Mouse (Mus musculus) layer of hippocampus, adult 9-11 months (tissue): ENCODE data around the gene Ppp2r2c.
"Not testable (repeated sequence)": the region's sequence is repeated elsewhere in the genome, so short reads cannot be mapped to it uniquely, and the experiment has no call there.

ENCODE experiments used
- DNase-seq: peaks from one replicate; pipeline ENCODE4 v3.0.0; 2022

Gene Ppp2r2c

GRCm38 (mm10) chr5:36935486-36936473, 67.5 kb downstream of the Ppp2r2c start:
- peak; percentile 79 for DNase-seq

DNA sequence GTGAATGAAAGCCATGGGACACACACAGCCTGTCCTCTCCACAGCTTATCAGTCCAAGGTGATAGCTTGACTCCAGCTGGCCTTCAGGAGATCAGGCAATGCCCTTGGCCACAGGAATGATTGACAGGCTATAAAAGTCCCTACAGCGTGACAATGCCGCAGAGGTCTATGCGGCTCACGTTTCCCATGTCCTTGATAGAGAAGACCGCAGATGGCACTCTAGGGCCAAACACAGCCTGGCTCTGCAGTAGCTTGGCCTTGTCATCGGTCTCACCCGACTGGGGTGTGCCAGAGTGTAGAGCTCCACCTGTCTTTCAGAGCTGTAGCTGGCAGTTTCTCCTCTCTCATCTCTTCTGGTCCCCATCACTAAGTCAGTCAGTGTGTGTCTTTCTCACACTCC, 68.2 kb downstream of the Ppp2r2c start:
- DNase-seq = no peak

DNA sequence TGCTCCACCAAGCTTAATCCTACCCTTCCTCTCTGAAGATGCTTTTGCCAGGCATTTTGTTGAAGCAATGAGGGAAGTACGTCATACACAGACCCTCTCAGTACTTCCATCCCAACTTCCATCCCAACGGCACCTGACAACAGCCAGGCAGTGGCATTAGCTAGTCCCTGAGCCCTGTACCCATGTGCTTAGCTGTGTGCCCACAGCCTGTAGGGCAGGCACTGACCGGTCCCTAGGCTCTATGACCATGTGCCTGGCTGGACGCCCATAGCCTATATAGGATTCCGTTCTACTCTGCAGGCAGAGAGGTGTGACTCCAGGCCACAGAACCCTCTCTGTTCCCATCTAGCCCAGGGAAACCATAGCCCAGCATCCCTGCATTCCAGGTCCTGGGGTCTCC, 69.7 kb downstream of the Ppp2r2c start:
- no peak for DNase-seq

DNA sequence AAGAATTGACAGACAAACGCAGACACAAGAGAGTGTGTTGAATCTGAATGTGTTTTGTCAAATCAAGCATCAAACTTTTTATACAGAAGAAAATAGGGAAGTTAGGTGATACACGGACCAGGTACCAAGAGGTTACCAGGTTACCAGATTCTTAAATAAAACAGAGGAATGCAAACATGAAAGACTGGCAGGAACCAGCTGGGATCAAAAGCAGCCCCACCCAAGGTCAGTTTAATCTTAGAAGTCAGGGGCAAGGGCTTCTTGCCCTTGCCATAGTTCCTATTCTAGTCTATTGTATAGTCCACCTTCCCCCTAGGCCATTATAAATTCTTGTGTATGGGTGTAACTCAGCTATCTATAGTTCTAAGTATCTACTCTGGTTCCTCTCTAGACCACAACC, 70.7 kb downstream of the Ppp2r2c start:
- DNase-seq = not testable (repeated sequence)

- DNase-seq = no peak
Observed at GRCm38 (mm10) chr5:36942446-36942845, 74.1 kb downstream of the Ppp2r2c start.

- DNase-seq = no peak
Observed at GRCm38 (mm10) chr5:36944552-36944951, 76.2 kb downstream of the Ppp2r2c start.

- DNase-seq = peak; percentile 73
Observed at GRCm38 (mm10) chr5:36945102-36945701, 76.9 kb downstream of the Ppp2r2c start.

GRCm38 (mm10) chr5:36945713-36946112, 77.4 kb downstream of the Ppp2r2c start:
- no peak for DNase-seq

DNA sequence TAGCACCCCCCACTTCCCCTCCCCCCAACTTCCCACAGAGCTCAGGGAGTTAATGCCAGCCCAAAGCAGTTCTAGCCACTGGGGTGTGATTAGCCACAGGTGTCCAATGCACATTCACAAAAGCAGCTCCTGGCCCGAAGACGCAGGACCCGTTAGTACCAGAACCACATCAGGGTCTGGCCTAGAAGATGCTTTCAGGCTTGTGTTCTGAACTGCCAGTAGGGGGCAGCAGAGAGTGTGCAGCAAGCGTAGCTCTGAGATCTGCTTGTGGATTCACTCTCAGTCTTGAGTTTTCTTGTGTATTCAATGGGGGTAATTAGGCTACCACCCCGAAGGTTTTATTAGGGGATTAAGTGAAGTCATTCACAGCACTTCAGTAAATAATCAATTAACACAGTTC, 78.1 kb downstream of the Ppp2r2c start:
- DNase-seq = peak; percentile 61

DNA sequence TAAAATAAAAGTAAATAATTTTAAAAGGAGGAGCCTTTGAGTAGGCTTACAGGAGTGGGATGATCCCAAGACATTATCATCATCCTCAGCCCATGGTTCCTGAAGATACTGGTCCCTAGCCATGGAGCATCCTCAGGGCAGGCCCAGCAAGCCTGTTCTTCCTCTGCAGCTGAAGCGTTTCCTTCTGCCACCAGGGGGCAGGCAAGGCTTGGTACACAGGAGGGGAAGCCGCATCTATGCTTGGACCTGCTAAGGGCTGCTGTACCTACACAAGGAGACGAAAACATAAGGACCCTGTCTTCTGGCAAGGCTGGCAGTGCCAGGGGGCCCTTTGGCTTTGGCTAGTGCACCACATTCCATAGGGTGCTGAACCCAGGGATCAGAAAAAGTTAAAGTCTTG, 80.5 kb downstream of the Ppp2r2c start:
- peak; percentile 71 for DNase-seq

DNA sequence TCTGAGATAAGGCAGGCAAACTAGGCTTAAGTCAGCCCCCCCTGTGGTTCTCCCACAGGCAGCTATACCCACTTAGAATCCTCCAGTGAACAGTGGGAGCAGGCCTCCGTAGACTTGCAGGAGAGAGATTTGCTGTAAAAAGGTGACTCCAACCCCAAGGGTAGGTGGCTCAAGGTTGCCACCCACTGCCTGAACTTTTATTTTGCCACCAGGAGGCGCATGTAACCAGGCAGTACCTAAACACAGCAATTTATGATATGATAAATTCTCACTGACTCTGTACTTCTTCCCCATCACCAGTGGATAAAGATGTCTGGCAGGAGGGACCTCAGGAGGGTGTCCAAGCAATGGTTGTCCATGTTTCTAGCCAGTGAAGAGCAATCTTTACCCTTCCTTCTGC, 82.6 kb downstream of the Ppp2r2c start:
- DNase-seq = no peak

DNA sequence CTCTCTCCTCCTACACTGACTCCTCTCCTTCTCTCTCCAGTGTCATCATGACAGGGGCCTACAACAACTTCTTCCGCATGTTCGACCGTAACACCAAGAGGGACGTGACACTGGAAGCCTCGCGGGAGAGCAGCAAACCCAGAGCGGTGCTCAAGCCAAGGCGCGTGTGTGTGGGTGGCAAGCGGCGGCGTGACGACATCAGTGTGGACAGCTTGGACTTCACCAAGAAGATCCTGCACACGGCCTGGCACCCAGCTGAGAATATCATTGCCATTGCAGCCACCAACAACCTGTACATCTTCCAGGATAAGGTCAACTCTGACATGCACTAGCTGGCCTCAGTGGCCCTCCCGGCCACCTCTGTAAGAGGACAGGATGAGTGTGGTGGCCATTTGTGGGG, 84.0 kb downstream of the Ppp2r2c start:
- no peak for DNase-seq

DNA sequence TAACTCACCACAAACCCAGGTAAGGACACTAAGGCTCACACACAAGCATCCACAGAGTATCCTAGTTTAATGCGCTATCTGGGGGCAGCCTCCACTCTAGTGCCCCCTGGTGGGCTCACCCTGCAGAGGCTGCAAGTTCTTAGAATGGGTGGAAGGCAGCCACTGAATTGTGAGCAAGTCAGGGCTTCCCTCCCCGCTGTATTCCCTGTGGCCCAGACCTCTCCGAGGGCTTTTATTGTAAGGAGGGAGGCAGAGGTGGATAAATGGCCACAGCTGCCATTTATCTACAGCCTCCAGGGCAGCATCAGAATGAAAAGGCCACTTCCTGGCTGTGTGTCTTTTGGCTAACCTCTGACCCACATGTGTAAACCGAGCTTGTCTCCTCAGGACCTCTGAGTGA, 87.1 kb downstream of the Ppp2r2c start:
- no peak for DNase-seq

DNA sequence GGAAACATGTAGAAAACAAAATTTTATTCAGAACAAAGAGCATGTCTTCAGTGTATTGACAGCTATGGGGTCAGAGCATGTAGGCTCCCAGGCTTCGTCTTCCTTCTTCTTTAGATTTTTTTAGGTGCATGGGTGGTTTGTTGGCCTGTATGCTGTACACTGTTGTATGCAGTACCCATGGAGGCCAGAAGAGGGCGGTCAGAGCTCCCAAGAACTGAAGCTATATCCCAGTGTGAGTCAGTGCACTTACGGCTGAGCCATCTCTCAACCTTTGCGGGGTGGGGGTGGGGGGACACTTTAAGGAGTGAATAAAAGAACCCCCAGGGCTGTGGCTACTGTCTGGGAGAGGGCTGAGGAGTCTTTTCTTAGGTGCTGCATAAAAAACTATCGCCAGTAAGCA, 90.5 kb downstream of the Ppp2r2c start:
- peak; percentile 77 for DNase-seq

GRCm38 (mm10) chr5:36960501-36960900, 92.2 kb downstream of the Ppp2r2c start:
- DNase-seq = peak; percentile 46

GRCm38 (mm10) chr5:36971587-36971986, 103.3 kb downstream of the Ppp2r2c start:
- no peak for DNase-seq

- DNase-seq = no peak
Observed at GRCm38 (mm10) chr5:36975336-36975735, 107.0 kb downstream of the Ppp2r2c start.

DNA sequence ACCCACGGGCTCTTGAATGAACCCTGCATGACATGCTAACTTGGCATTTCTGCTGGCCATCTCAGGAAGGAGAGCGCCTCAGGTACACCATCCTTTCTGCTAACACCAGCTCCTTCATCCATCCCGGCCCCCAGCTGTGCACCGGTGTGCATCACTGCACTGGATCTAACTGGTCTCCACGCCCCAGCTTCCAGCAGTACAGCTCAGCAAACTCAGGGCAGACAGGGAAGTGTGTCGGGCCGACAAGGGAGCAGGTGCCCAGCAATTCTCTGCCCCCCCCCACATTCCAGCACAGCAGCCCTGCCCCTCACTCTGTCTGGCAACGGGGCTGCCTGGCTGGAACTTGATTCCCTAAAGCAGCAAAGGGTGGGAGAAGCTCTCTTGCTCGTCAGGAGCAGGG, 109.5 kb downstream of the Ppp2r2c start:
- DNase-seq = no peak

DNA sequence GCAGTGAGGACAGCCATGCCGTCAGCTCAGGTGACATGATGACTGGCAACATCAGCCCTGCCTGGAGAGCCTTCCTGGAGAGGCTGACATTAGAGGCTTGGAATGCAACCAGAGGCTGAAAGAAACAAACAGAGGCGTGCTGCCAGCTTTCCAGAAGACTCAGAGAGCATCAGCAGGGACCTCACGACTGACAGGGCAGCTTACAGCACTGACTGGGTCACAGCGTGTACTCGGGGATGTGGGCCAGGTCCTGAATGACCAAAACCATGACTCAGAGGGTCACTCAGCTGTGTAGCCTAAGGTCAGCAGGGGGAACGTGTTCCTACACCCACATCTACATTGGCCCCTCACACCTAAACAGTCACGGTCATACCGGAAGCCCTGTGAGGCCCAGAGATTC, 110.7 kb downstream of the Ppp2r2c start:
- DNase-seq = no peak

DNA sequence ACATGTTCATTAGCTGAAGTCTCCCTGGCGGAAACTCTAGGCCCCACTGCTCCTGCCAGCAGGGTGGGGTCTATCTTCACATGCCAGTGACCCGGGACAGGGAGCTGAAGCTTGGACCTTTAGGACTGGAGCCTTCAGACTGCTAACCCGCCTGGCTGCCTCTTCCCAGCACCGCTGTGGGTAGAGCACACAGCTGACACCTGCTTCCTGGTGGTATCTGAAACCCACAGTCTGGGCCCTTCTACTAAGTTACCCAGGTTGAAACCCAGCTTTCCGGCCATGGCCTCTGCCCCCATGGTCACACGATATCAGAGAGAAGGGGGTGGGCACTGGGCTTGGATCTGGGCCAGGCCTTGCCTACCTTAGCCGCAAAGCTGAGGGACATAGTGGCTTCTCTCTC, 111.3 kb downstream of the Ppp2r2c start:
- DNase-seq = no peak

DNA sequence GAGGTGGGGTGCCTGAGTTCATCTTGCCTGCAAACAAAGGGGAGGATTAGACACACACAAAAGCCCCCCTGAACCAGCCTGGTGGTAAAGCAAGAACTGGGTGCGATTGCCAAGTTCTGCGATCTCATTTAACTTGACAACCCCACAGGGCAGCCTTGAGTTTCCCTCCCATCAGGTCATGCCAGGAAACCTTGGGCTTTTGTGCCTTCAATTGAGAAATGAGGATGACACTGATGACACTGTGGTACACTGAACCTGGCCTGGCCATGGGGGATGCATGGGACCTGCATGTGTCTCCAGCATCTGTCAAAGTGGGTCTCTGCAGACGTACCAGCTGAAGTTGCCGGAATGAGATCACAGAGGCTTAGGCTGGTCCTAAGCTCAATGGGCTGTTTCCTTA, 114.0 kb downstream of the Ppp2r2c start:
- no peak for DNase-seq

DNA sequence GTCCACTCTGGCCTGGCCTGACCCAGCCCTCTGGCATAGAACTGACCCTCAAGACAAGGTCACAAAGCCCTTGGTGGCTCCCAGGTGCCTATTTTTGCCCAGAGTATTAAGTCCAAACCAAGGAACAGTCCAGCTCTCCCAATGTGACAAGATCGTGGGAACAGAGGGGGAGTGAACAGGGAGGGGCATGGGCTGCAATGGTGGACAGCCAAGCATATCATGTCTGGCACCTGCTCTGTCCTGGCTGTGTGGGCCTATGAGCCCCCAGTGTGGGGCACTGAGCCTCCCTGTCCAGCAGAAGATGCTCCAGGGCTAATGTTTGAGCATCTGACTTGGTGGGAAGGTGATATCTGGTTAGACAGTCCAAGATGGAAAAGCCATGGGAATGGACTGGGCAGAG, 118.3 kb downstream of the Ppp2r2c start:
- no peak for DNase-seq

GRCm38 (mm10) chr5:36988124-36988780, 119.9 kb downstream of the Ppp2r2c start:
- no peak for DNase-seq
